Mouse (Mus musculus) inflammation-experienced regulatory T-cells, adult 6 months (primary cell): ENCODE data around the gene Ube2dnl2. TPM values are rescaled to one million over a fixed set of nuclear protein-coding genes. Genes with fewer than 3 reads are reported as not detected.

Experiments
- ATAC-seq: one replicate; pipeline ENCODE4 v1.8.0; 2017
- polyA plus RNA-seq, 3 experiments: library from polyadenylated mRNA; unstranded; fragments of 100-300 nt; shearing (Covaris generic); gene quantifications; one replicate each; pipeline ENCODE4 v1.2.1; 2017

Ube2dnl2 gene
- polyA plus RNA-seq: not detected

DNA sequence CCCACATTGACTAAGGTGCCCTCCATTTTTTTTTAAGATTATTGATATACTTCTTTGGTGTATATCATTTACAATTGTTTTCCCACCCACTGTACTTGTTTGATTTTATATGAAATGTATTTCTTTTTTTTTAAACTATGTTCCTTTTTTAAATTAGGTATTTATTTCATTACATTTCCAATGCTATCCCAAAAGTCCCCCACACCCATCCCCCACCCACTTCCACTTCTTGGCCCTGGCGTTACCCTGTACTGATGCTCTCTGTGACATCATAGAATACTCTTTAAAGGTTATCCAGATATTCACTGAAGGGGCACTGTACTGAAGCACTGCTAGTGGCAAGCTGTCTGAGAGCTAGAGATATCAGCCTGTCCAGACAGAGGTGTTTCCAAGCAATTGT, at the start of gene Ube2dnl2:
TSS of gene Ube2dnl2 (plus strand) at position 301 of the 400 bp plus-strand sequence.
- no peak for ATAC-seq

DNA sequence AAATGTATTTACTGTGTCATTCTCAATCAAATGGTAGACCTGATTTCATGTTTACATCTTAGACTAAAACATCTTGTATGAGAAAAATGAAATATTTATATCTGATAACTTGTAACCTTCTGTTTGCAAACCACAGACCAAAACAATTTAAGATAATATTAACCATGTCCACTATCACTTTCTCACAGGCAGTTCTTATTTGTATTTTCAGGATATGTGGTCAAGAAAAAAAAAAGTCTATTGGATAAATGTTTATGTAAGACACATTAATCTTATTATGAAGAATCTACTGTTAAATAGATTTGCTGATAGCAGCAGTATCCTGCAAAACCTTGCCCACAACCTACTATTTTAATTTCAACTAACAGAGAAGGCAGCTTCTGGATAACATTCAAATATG, 11.9 kb upstream of the Ube2dnl2 start:
- no peak for ATAC-seq

DNA sequence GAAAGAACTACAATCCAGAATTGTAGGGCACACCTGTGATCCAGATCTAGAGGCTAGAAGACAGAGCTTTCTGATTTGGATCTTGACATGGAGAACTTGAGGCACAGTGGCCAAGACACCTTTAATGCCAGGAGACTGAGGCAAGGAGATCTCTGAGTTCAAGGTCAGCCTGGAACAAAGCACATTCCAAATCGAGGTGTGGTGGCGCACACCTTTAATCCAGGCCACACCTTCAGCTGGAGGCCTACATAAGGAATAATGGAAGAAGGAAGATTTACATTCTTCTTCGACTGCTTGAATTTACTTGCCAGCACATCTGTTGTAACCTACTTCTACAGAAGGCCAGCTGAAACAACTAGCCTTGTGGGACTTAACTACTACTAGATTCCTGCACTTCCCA, 9.9 kb upstream of the Ube2dnl2 start:
- ATAC-seq: no peak

DNA sequence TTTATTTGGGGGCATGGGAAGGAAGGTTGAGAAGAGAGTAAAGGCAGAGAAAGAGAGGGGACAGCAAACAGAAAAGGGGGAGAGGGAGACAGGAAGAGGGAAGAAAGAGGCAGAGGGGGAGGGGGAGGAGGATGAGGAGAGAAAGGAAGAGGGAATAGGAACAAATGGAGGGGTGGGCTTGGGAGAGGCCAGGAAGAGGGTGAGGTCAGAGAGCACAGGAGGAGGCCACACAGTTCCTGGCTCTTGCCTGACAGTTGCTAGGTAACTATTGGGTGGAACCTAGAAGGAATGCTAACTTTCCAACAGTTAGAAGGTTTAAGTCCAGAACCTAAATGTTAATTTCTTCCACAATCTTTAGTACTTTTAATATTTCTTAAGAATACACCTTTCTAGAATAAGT, 4.0 kb upstream of the Ube2dnl2 start:
- no peak for ATAC-seq

DNA sequence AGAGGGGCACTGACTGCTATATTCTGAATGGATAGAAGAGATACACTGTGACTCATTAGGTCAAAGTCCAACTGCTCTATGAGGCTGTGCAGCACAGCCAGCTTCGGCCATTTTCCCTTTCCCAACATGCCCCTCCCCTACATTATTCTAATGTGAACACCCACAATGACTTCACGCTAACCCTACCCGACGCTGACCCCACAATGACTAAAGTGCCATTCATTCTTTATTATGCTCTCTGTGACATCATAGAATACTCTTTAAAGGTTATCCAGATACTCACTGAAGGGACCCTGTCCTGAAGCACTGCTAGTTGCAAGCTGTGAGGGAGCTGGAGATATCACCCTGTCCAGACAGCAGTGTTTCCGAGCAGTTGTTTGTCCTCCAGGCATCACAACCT, 2.7 kb upstream of the Ube2dnl2 start, which contains the start of gene Ube2dnl1:
TSS of gene Ube2dnl1 (plus strand) at position 301 of the 400 bp plus-strand sequence.
- no peak for ATAC-seq

DNA sequence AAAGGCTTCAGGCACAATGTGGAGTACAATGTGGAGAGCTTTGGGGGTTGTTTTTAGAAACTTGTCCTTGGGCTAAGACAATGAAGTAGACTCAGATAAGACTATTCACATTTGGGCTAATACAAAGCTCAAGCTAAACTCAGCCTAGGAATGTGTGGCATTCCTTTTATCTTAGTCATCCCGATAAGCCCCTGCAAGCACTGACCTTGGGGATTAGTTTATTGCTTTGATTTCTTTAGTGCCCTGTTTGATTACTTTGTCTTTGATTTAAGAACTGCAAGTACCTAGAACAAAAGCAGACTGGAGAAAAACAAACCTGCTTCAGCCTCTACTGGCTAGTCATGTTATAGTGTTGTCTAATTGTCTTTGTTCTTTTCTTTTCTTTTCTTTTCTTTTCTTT, 47.7 kb downstream of the Ube2dnl2 start:
- ATAC-seq: no peak

Other genes starting within 250 kb of the Ube2dnl2 start
- not detected for gene Ube2dnl1, start 2.6 kb upstream of the Ube2dnl2 start, polyA plus RNA-seq